Mouse (Mus musculus): Measurements from ENCODE around the gene Ifi209.
"Not testable (repeated sequence)": the region's sequence is repeated elsewhere in the genome, so short reads cannot be mapped to it uniquely, and the experiment has no call there.

Ifi209 gene

GRCm38 (mm10) chr1:173630622-173631021 lies at the start of gene Ifi209:
Ifi209 (plus strand) TSS chr1:173630917.
- DNase-seq (ENCODE audit: low spot score), result not testable (repeated sequence)

- DNase-seq (ENCODE audit: low spot score), result not testable (repeated sequence)
These were observed 41.0 kb upstream of the Ifi209 start for GRCm38 (mm10) chr1:173589698-173590097.

- not testable (repeated sequence) for DNase-seq (ENCODE audit: low spot score)
These were observed 31.8 kb upstream of the Ifi209 start, which contains the start of gene Ifi213 for GRCm38 (mm10) chr1:173598838-173599494. Ifi213 (minus strand) TSS chr1:173599274.

- DNase-seq (ENCODE audit: low spot score), result not testable (repeated sequence)
These were observed 20.4 kb upstream of the Ifi209 start for GRCm38 (mm10) chr1:173610291-173610690.

GRCm38 (mm10) chr1:173622216-173622615 lies 8.5 kb upstream of the Ifi209 start:
- DNase-seq (ENCODE audit: low spot score), result not testable (repeated sequence)

GRCm38 (mm10) chr1:173624052-173624451 lies 6.7 kb upstream of the Ifi209 start:
- no peak for DNase-seq (ENCODE audit: low spot score)

- no peak for DNase-seq (ENCODE audit: low spot score)
These were observed 4.0 kb upstream of the Ifi209 start for GRCm38 (mm10) chr1:173626686-173627085.

GRCm38 (mm10) chr1:173633969-173634645 lies 3.4 kb downstream of the Ifi209 start:
- DNase-seq (ENCODE audit: low spot score), result no peak

- no peak for DNase-seq (ENCODE audit: low spot score)
These were observed 14.7 kb downstream of the Ifi209 start for GRCm38 (mm10) chr1:173645393-173645792.

GRCm38 (mm10) chr1:173657973-173658372 lies 27.3 kb downstream of the Ifi209 start:
- DNase-seq (ENCODE audit: low spot score), result no peak

- DNase-seq (ENCODE audit: low spot score), result not testable (repeated sequence)
These were observed 42.9 kb downstream of the Ifi209 start, which contains the start of gene Ifi208 for GRCm38 (mm10) chr1:173673458-173674097. Ifi208 (plus strand) TSS chr1:173673675.

- not testable (repeated sequence) for DNase-seq (ENCODE audit: low spot score)
These were observed 47.9 kb downstream of the Ifi209 start for GRCm38 (mm10) chr1:173678605-173679004.

GRCm38 (mm10) chr1:173694270-173694669 lies 63.6 kb downstream of the Ifi209 start:
- DNase-seq (ENCODE audit: low spot score), result no peak

Data from urinary bladder, postnatal 14 days (tissue).